Mouse (Mus musculus): ENCODE measurements around the gene Slc6a16. TPM values are rescaled to one million over a fixed set of nuclear protein-coding genes. Genes with fewer than 3 reads are reported as not detected.

Gene Slc6a16
- polyA plus RNA-seq, 1 experiment, result not detected

DNA sequence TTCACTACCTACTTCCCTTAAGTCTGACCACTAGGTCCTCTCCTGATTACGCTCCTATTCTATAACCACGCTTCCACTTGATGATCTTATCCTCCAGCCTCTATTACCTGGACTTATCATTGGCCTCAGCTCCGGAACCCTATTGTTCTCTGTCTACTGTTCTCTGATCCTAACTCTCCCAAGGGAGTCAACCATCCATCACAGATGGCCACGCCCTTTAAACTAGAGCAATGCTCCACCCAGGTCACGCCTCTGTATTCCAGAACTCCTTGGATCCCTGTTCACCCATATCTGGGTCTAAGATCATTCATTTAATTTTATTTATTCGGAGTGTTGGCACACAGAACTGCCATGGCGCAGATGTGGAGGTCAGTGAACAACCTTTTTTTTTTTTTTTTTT is 28.5 kb upstream of the Slc6a16 start:
- H3K79me2 ChIP-seq (ENCODE audit: control insufficient read depth, insufficient read depth), result peaks cover 15% of the 10 kb centered on the region
- no peaks in the 10 kb centered on the region for H3K36me3 ChIP-seq (ENCODE audit: control insufficient read depth, insufficient read depth)
- H3K27me3 ChIP-seq (ENCODE audit: control insufficient read depth, insufficient read depth, insufficient read length), result peaks cover 9% of the 10 kb centered on the region
- TF ChIP-seq USF1 (IDR thresholded peaks at IDR 0.05; ENCODE audit: low read depth) (no peak), FOSL1 (IDR thresholded peaks at IDR 0.05; ENCODE audit: insufficient read depth, low read length, poor library complexity, severe bottlenecking) (no peak), MAX (IDR thresholded peaks at IDR 0.05) (no peak), CEBPB (IDR thresholded peaks at IDR 0.05; ENCODE audit: low read depth) (no peak), MYOD1 (IDR thresholded peaks at IDR 0.05; ENCODE audit: control insufficient read depth, insufficient read length, low read depth) (no peak), CTCF (IDR thresholded peaks at IDR 0.05; ENCODE audit: control insufficient read depth, insufficient read depth, insufficient read length) (no peak), MYOG (IDR thresholded peaks at IDR 0.05; ENCODE audit: control insufficient read depth, extremely low read depth, insufficient read length) (no peak)
- H3K79me3 ChIP-seq (ENCODE audit: low read depth), result peaks cover 2% of the 10 kb centered on the region
- H3ac ChIP-seq (ENCODE audit: control insufficient read depth, insufficient read length, low read depth), result no peak overlapping the region
- no peak overlapping the region for H3K4me3 ChIP-seq (ENCODE audit: insufficient read depth, poor library complexity, severe bottlenecking)

DNA sequence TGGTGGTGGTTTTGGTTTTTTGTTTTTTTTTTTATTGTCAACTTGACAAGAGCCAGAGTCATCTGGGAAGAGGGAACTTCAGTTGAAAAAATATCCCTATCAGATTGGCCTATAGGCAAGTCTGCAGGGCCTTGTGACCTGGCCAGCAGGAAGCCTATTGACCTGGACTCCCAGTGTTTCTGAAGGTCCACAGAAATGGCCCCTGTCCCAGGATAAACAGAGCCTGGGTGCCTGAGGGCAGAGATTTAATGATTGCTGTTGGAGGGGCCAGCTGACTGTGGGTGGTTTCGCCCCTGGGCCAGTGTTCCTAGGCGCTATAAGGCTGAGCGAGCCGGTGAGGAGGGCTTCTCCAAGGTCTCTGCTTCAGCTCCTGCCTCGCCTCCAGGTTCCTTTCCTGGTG is 27.2 kb upstream of the Slc6a16 start:
- no peak overlapping the region for H3ac ChIP-seq (ENCODE audit: control insufficient read depth, insufficient read length, low read depth)
- peaks cover 17% of the 10 kb centered on the region for H3K79me2 ChIP-seq (ENCODE audit: control insufficient read depth, insufficient read depth)
- H3K36me3 ChIP-seq (ENCODE audit: control insufficient read depth, insufficient read depth), result no peaks in the 10 kb centered on the region
- H3K79me3 ChIP-seq (ENCODE audit: low read depth), result peaks cover 2% of the 10 kb centered on the region
- no peak overlapping the region for H3K4me3 ChIP-seq (ENCODE audit: insufficient read depth, poor library complexity, severe bottlenecking)
- TF ChIP-seq MYOD1 (IDR thresholded peaks at IDR 0.05; ENCODE audit: control insufficient read depth, insufficient read length, low read depth), result no peak
- no peak for TF ChIP-seq FOSL1 (IDR thresholded peaks at IDR 0.05; ENCODE audit: insufficient read depth, low read length, poor library complexity, severe bottlenecking)
- TF ChIP-seq CTCF (IDR thresholded peaks at IDR 0.05; ENCODE audit: control insufficient read depth, insufficient read depth, insufficient read length), result no peak
- TF ChIP-seq USF1 (IDR thresholded peaks at IDR 0.05; ENCODE audit: low read depth), result no peak
- no peak for TF ChIP-seq CEBPB (IDR thresholded peaks at IDR 0.05; ENCODE audit: low read depth)
- TF ChIP-seq MAX (IDR thresholded peaks at IDR 0.05), result no peak
- no peak for TF ChIP-seq MYOG (IDR thresholded peaks at IDR 0.05; ENCODE audit: control insufficient read depth, extremely low read depth, insufficient read length)
- peaks cover 9% of the 10 kb centered on the region for H3K27me3 ChIP-seq (ENCODE audit: control insufficient read depth, insufficient read depth, insufficient read length)

DNA sequence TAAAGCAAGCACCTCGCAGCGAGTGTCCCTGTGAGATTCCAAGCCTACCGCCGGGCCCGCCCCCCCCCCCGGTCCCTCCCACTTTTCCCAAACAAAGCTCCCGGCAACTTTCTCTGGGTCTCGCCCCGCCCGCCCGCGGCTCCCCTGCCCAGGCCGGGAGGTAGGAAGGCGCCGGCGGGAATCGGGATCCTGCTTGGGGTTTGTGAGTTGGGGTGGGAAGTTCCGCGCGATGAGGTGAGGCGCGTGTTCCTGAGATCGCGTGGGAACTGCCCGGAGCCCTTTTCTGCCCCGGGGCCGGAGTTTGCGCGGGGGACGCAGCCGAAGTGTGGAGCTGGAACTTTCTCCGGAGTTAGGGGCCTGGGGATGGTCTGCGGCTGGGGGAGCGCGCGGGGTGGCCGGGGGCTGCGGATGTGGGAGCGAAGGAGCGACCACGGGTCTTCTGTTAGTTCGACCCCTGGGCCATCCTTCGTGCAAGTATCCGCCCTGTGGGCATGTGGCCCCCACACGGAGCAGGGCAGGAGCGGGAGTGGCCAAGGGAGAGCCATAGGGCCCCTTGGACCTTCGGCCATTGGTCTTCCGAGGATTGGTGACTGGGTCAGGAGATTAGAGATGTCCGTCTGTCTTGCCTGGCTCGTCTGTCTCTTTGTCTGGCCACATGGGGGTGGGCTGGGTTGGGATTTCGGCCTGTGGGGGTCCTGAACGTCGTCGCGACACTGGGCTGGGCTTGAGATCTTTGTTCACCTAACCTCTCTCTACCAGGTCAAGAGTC is 25.0 kb upstream of the Slc6a16 start, which contains the start of gene Tead2:
TSS of gene Tead2 (plus strand) at position 81 of the 769 bp plus-strand sequence.
- peaks cover 2% of the 10 kb centered on the region for H3K79me3 ChIP-seq (ENCODE audit: low read depth)
- no peaks in the 10 kb centered on the region for H3K36me3 ChIP-seq (ENCODE audit: control insufficient read depth, insufficient read depth)
- peaks cover 17% of the 10 kb centered on the region for H3K79me2 ChIP-seq (ENCODE audit: control insufficient read depth, insufficient read depth)
- peak; percentile 19 for TF ChIP-seq MAX (IDR thresholded peaks at IDR 0.05)
- TF ChIP-seq CTCF (IDR thresholded peaks at IDR 0.05; ENCODE audit: control insufficient read depth, insufficient read depth, insufficient read length), result no peak
- peak within 1 kb of the TSS; percentile 46 for H3K4me3 ChIP-seq (ENCODE audit: insufficient read depth, poor library complexity, severe bottlenecking)
- H3K27me3 ChIP-seq (ENCODE audit: control insufficient read depth, insufficient read depth, insufficient read length), result no peaks in the 10 kb centered on the region
- H3ac ChIP-seq (ENCODE audit: control insufficient read depth, insufficient read length, low read depth), result peak within 1 kb of the TSS; percentile 94

DNA sequence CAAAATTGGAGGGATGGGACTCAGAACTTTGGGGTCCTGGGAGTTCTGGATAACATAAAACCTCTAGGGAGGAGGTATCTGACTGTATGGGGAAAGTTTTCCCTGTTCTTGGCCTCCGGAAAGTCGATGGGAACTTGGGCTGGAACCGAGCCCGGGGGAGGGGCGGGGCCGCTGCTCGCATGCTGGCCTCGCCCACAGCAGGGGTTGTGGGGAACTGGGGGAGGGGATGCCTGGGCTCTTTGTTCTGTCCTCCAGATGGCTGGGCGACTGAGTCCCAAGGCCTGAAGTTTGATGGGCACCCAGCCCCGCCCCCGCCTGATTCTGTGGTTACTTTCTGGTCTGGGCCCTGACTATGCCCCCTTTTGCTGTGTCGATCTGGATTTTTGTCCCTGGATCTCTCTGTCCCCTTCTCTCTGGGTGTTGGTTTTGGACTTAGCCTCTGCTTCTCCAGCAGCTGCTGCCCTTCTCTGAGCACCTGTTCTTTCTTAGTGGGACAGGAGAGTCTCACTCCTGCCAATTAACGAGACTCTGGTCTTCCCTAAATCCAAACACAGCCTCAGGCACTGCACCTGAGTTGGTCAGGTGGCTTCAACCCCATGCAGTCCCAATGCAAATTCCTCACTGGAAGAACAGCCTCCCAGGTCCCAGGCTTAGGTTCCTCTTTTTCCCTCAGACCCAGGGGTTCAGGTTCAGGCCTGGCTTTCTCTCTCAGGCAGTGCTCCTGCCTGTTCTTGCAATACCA is 24.3 kb upstream of the Slc6a16 start:
- Histone ChIP-seq H3K79me2 (ENCODE audit: control insufficient read depth, insufficient read depth) (peaks cover 17% of the 10 kb centered on the region), H3K27me3 (ENCODE audit: control insufficient read depth, insufficient read depth, insufficient read length) (no peaks in the 10 kb centered on the region), H3K79me3 (ENCODE audit: low read depth) (peaks cover 2% of the 10 kb centered on the region), H3K36me3 (ENCODE audit: control insufficient read depth, insufficient read depth) (no peaks in the 10 kb centered on the region), H3K4me3 (ENCODE audit: insufficient read depth, poor library complexity, severe bottlenecking) (peak overlapping the region; percentile 46), H3ac (ENCODE audit: control insufficient read depth, insufficient read length, low read depth) (peak overlapping the region; percentile 94)
- TF ChIP-seq MYOG (IDR thresholded peaks at IDR 0.05; ENCODE audit: control insufficient read depth, extremely low read depth, insufficient read length), result no peak
- TF ChIP-seq CTCF (IDR thresholded peaks at IDR 0.05; ENCODE audit: control insufficient read depth, insufficient read depth, insufficient read length), result no peak
- no peak for TF ChIP-seq CEBPB (IDR thresholded peaks at IDR 0.05; ENCODE audit: low read depth)
- TF ChIP-seq MAX (IDR thresholded peaks at IDR 0.05), result no peak
- TF ChIP-seq MYOD1 (IDR thresholded peaks at IDR 0.05; ENCODE audit: control insufficient read depth, insufficient read length, low read depth), result no peak
- TF ChIP-seq USF1 (IDR thresholded peaks at IDR 0.05; ENCODE audit: low read depth), result no peak
- TF ChIP-seq FOSL1 (IDR thresholded peaks at IDR 0.05; ENCODE audit: insufficient read depth, low read length, poor library complexity, severe bottlenecking), result no peak

DNA sequence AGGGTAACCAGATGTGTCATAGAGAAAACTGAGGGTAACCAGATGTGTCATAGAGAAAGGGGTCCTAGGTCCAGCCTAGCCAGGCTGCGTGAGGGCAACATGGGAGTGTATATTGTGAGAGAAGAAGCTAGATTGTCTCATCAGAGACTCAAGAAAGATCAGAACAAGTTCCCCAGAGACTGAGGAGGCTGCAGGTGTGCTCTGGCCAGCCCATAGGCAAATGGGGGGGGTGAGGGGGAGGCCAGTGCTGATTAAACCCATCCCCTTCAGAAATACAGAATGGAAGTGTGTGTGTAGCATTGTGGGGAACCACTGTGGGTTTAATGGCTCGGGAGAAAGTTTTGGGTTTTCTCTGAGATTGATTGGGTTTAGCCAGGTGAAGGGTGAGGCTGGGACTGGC is 19.2 kb upstream of the Slc6a16 start:
- Histone ChIP-seq H3K4me3 (ENCODE audit: insufficient read depth, poor library complexity, severe bottlenecking) (no peak overlapping the region), H3ac (ENCODE audit: control insufficient read depth, insufficient read length, low read depth) (no peak overlapping the region), H3K27me3 (ENCODE audit: control insufficient read depth, insufficient read depth, insufficient read length) (no peaks in the 10 kb centered on the region), H3K36me3 (ENCODE audit: control insufficient read depth, insufficient read depth) (peaks cover 4% of the 10 kb centered on the region), H3K79me2 (ENCODE audit: control insufficient read depth, insufficient read depth) (peaks cover 8% of the 10 kb centered on the region), H3K79me3 (ENCODE audit: low read depth) (peaks cover 2% of the 10 kb centered on the region)
- TF ChIP-seq MYOG (IDR thresholded peaks at IDR 0.05; ENCODE audit: control insufficient read depth, extremely low read depth, insufficient read length), result no peak
- TF ChIP-seq MAX (IDR thresholded peaks at IDR 0.05), result no peak
- no peak for TF ChIP-seq CTCF (IDR thresholded peaks at IDR 0.05; ENCODE audit: control insufficient read depth, insufficient read depth, insufficient read length)
- no peak for TF ChIP-seq FOSL1 (IDR thresholded peaks at IDR 0.05; ENCODE audit: insufficient read depth, low read length, poor library complexity, severe bottlenecking)
- TF ChIP-seq CEBPB (IDR thresholded peaks at IDR 0.05; ENCODE audit: low read depth), result no peak
- TF ChIP-seq USF1 (IDR thresholded peaks at IDR 0.05; ENCODE audit: low read depth), result no peak
- no peak for TF ChIP-seq MYOD1 (IDR thresholded peaks at IDR 0.05; ENCODE audit: control insufficient read depth, insufficient read length, low read depth)
